Mouse (Mus musculus): ENCODE data around the gene Atp13a2. TPM values are rescaled to one million over a fixed set of nuclear protein-coding genes. Genes with fewer than 3 reads are reported as not detected.

Gene Atp13a2
- polyA plus RNA-seq, 1 experiment from 2014 or later = 41.7 TPM

DNA sequence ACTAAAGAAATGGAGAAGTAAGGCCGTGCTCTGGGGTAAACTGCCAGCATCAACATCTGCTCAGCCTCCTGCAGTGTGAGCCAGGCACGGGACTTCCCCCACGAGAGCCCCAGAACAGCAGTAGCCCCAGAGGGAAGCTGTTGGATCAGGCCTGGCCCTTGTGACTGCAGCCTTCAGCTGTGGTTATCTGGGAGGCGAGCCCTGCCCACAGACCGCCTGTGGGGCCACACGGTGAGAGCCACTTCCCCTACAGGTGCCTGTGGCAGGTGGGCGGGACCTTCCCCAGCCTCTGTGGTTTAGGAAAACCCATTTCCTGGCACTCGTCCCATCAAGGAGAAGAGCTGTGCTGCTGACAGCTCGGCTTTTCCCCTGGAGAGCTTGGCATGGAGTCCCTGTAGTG, 3.2 kb upstream of the Atp13a2 start:
- peak; percentile 82 for ATAC-seq (ENCODE audit: insufficient read depth, low FRiP score)
- Histone ChIP-seq H3K27me3 (ENCODE audit: control insufficient read depth, insufficient read depth, low read length) (no peaks in the 10 kb centered on the region), H3K4me1 (ENCODE audit: control insufficient read depth, insufficient read depth, low read length) (peaks cover 24% of the 10 kb centered on the region), H3K9me3 (replicated peaks; ENCODE audit: control insufficient read depth, low read length) (0 out of 2 replicates have a peak, but pooled peaks cover 3% of the 10 kb centered on the region), H3K36me3 (ENCODE audit: control insufficient read depth, insufficient read depth, low read length) (peaks cover 8% of the 10 kb centered on the region; the same call in 1 of the 2 replicates), H3K27ac (ENCODE audit: low read length) (peak overlapping the region; percentile 92), H3K9ac (ENCODE audit: low read length) (peak overlapping the region; percentile 50), H3K4me3 (replicated peaks; ENCODE audit: low read length) (no peak overlapping the region), H3K4me2 (ENCODE audit: low read depth, low read length) (peak overlapping the region; percentile 12; the same call in 1 of the 2 replicates)
- WGBS = 9% methylated on average over 9 of the region's 9 CpGs

DNA sequence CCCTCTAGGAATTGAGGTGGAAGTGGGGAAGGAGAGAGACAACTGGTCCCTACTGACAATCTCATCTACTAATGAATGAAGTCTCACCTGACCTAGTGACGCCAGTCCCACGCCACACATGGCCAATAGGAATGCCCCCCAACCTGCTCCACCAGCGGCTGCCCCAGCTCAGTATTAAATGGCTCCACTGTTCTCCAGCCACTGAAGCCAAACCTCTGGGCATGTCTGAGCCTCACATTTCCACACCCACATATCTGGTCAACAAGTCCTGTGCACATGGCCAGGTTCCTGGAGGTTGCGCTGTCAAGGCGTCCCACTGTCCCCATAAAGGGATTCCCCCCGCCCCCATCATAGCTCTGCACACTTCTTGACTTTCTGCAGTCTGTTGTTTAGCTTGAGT, 2.1 kb upstream of the Atp13a2 start:
- H3K27me3 ChIP-seq (ENCODE audit: control insufficient read depth, insufficient read depth, low read length) = no peaks in the 10 kb centered on the region
- H3K4me1 ChIP-seq (ENCODE audit: control insufficient read depth, insufficient read depth, low read length) = peaks cover 31% of the 10 kb centered on the region
- H3K9me3 ChIP-seq (replicated peaks; ENCODE audit: control insufficient read depth, low read length) = 0 out of 2 replicates have a peak, but pooled peaks cover 3% of the 10 kb centered on the region
- H3K9ac ChIP-seq (ENCODE audit: low read length) = no peak overlapping the region
- 0 out of 2 replicates have a peak, but pooled peaks cover under 1% of the 10 kb centered on the region for H3K36me3 ChIP-seq (ENCODE audit: control insufficient read depth, insufficient read depth, low read length)
- WGBS = 80% methylated on average over 6 of the region's 6 CpGs
- ATAC-seq (ENCODE audit: insufficient read depth, low FRiP score) = no peak
- 0 out of 2 replicates have a peak overlapping the region, but pooled peaks have one; percentile 18 for H3K27ac ChIP-seq (ENCODE audit: low read length)
- no peak overlapping the region for H3K4me2 ChIP-seq (ENCODE audit: low read depth, low read length)
- no peak overlapping the region for H3K4me3 ChIP-seq (replicated peaks; ENCODE audit: low read length)

DNA sequence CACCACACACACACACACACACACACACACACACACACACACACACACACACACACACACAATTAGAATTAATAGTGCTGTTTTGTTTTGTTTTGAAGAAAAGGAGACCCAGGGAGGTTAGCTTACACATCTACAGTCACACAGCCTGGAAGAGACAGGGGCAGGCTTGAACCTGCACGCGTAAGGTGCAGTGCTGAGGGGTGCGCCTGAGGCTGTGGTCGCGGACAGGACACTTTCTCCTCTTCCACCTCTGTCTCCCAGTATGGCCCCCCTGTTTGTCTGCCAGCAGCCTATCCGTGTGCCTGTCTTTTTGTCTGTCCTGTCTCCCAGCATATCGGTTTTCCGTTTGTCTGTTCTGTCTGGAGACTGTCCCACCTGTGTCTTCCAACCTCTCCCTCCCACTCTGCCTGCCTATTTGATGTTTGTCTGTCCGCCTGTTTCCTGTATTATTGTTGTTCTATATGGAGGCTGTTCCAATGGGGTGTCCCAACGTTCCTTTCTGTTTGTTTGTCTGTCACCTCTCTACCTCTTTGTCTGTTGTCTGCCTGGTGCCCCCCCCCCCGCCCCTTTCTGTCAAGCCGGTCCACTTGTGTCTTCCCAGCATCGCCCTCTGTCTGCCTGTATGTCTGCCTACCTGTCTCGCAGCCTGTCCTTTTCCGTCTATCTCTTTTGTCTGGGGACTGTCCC, 506 bp upstream of the Atp13a2 start:
- WGBS = 29% methylated on average over 15 of the region's 15 CpGs
- Histone ChIP-seq H3K36me3 (ENCODE audit: control insufficient read depth, insufficient read depth, low read length) (no peaks in the 10 kb centered on the region), H3K4me1 (ENCODE audit: control insufficient read depth, insufficient read depth, low read length) (peaks cover 34% of the 10 kb centered on the region), H3K9me3 (replicated peaks; ENCODE audit: control insufficient read depth, low read length) (0 out of 2 replicates have a peak, but pooled peaks cover 3% of the 10 kb centered on the region), H3K27ac (ENCODE audit: low read length) (no peak overlapping the region), H3K9ac (ENCODE audit: low read length) (peak overlapping the region; percentile 90), H3K27me3 (ENCODE audit: control insufficient read depth, insufficient read depth, low read length) (no peaks in the 10 kb centered on the region), H3K4me3 (replicated peaks; ENCODE audit: low read length) (peak overlapping the region; percentile 93), H3K4me2 (ENCODE audit: low read depth, low read length) (peak overlapping the region; percentile 78)
- ATAC-seq (ENCODE audit: insufficient read depth, low FRiP score) = no peak

DNA sequence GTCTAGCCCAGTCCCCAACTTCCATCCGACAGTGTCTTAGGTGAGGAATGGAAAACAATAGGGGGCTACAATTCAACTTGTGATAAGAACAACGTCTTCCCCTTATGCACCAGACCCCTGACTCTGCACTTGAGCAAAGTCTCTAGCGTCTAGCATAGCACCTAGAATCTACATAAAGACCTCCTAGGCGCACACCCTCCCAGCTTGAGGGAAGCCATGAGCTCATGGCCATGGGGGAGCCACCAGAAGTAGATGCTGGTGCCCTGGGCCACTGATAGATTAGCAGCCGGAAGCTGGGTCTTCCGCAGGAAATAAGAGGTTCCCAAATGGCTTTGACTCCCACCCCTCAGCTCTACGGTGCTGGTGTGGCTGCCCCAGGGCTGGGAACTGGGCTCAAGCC, 803 bp downstream of the Atp13a2 start:
- WGBS = 28% methylated on average over 7 of the region's 7 CpGs
- no peaks in the 10 kb centered on the region for H3K9me3 ChIP-seq (replicated peaks; ENCODE audit: control insufficient read depth, low read length)
- no peak for ATAC-seq (ENCODE audit: insufficient read depth, low FRiP score)

DNA sequence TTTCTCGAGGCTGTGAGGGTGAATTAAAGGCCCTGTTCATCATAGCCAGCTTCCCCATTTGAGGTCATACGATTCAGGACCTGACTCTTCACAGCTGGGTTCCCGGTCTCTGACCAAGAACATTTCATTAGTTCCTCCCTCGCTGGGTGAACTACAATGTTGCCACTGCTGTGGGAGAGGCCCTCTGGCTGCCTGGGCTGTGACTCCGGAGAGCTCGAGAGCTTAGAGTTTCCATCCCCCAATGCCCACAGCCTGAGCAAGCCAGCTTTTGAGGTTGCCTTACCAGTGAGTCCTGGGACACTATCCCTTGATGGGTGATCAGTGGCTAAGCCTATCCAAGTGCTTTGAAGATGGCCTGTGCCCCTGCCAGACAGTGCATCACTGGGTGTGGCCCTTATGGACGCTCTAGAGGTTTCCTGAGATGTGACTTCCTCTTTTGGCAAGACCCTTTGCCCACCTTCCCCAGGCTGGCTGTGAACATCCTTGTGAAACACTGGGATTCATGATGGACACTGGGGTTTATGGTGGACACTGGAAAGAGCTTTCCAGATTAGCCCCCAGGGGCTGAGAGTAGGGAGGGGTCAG, 2.1 kb downstream of the Atp13a2 start:
- H3K27me3 ChIP-seq (ENCODE audit: control insufficient read depth, insufficient read depth, low read length) = no peaks in the 10 kb centered on the region
- H3K27ac ChIP-seq (ENCODE audit: low read length) = no peak overlapping the region
- ATAC-seq (ENCODE audit: insufficient read depth, low FRiP score) = no peak
- H3K9ac ChIP-seq (ENCODE audit: low read length) = no peak overlapping the region
- peaks cover 24% of the 10 kb centered on the region for H3K4me1 ChIP-seq (ENCODE audit: control insufficient read depth, insufficient read depth, low read length)
- H3K36me3 ChIP-seq (ENCODE audit: control insufficient read depth, insufficient read depth, low read length) = peaks cover 5% of the 10 kb centered on the region; the same call in 1 of the 2 replicates
- H3K4me2 ChIP-seq (ENCODE audit: low read depth, low read length) = no peak overlapping the region
- WGBS = 60% methylated on average over 7 of the region's 7 CpGs
- H3K9me3 ChIP-seq (replicated peaks; ENCODE audit: control insufficient read depth, low read length) = no peaks in the 10 kb centered on the region
- H3K4me3 ChIP-seq (replicated peaks; ENCODE audit: low read length) = no peak overlapping the region

More for the DNA sequence above, 803 bp downstream of the Atp13a2 start:
- Histone ChIP-seq H3K4me2 (ENCODE audit: low read depth, low read length) (peak overlapping the region; percentile 78), H3K4me1 (ENCODE audit: control insufficient read depth, insufficient read depth, low read length) (peaks cover 34% of the 10 kb centered on the region), H3K36me3 (ENCODE audit: control insufficient read depth, insufficient read depth, low read length) (no peaks in the 10 kb centered on the region), H3K27ac (ENCODE audit: low read length) (no peak overlapping the region), H3K4me3 (replicated peaks; ENCODE audit: low read length) (peak overlapping the region; percentile 93), H3K9ac (ENCODE audit: low read length) (peak overlapping the region; percentile 90), H3K27me3 (ENCODE audit: control insufficient read depth, insufficient read depth, low read length) (no peaks in the 10 kb centered on the region)

DNA sequence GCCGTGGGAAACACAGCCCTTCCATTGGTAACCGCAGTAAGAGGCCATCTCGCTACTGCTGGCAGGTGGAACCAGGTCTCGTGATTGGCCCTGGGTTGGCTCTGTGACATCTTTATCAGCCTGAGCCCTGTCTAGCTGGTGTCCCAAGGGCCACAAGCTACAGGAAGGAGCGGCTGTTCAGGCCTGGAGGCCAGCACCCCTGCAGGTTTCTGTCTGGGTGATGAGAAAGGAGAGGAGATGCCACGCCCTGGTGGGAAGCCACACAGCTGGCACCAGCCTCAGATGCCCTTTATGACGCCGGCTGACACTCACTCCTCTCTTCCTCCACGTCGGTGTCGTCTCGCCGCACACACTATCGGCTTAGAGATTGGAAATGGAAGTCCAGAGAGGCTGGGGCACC, 2.8 kb downstream of the Atp13a2 start:
- no peak for ATAC-seq (ENCODE audit: insufficient read depth, low FRiP score)
- peaks cover 5% of the 10 kb centered on the region; the same call in 1 of the 2 replicates for H3K36me3 ChIP-seq (ENCODE audit: control insufficient read depth, insufficient read depth, low read length)
- no peak overlapping the region for H3K27ac ChIP-seq (ENCODE audit: low read length)
- no peak overlapping the region for H3K9ac ChIP-seq (ENCODE audit: low read length)
- no peak overlapping the region for H3K4me3 ChIP-seq (replicated peaks; ENCODE audit: low read length)
- H3K9me3 ChIP-seq (replicated peaks; ENCODE audit: control insufficient read depth, low read length) = no peaks in the 10 kb centered on the region
- H3K4me1 ChIP-seq (ENCODE audit: control insufficient read depth, insufficient read depth, low read length) = peaks cover 19% of the 10 kb centered on the region
- 91% methylated on average over 14 of the region's 14 CpGs for WGBS
- no peaks in the 10 kb centered on the region for H3K27me3 ChIP-seq (ENCODE audit: control insufficient read depth, insufficient read depth, low read length)
- no peak overlapping the region for H3K4me2 ChIP-seq (ENCODE audit: low read depth, low read length)

DNA sequence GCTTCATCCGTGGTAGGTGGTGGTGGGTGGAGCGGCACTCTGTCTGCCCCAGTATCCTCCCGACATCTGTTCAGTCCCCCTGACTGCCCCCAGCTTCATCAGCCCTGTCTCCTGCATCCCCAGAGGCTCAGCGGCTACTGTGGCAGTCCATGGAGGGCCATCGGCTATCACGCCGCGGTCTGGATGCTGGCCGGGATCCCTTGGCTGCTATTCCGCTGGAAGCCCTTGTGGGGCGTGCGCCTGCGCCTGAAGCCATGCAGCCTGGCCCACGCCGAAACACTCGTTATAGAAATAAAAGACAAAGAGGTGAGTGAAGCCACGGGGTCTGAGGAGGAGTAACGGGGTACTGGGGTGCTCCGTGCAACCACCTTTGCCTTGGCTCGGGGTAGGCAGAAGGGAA, 5.5 kb downstream of the Atp13a2 start:
- Histone ChIP-seq H3K4me1 (ENCODE audit: control insufficient read depth, insufficient read depth, low read length) (peaks cover 19% of the 10 kb centered on the region), H3K4me2 (ENCODE audit: low read depth, low read length) (no peak overlapping the region), H3K9ac (ENCODE audit: low read length) (no peak overlapping the region), H3K36me3 (ENCODE audit: control insufficient read depth, insufficient read depth, low read length) (peaks cover 17% of the 10 kb centered on the region), H3K4me3 (replicated peaks; ENCODE audit: low read length) (no peak overlapping the region), H3K27me3 (ENCODE audit: control insufficient read depth, insufficient read depth, low read length) (no peaks in the 10 kb centered on the region), H3K27ac (ENCODE audit: low read length) (no peak overlapping the region), H3K9me3 (replicated peaks; ENCODE audit: control insufficient read depth, low read length) (no peaks in the 10 kb centered on the region)
- 87% methylated on average over 20 of the region's 20 CpGs for WGBS
- ATAC-seq (ENCODE audit: insufficient read depth, low FRiP score) = no peak

DNA sequence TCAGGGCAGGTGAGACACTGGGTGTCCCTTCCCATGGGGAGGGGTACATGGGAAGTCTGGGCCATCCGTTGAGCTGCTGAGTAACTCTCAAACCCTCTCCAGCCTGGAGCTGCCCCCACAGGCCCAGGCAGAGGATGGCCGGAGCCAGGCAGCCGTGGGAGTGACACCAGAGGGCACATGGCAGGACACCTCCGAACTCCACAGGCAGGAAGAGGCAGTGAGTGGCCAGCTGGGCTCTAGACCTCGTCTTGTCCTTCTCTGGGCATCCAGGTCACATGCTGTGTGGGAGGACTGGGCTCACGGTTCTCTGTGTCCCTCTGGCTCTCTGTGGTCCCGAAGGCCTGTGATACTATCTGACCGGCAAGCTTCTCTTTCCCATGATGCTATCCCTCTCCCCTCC, 7.2 kb downstream of the Atp13a2 start:
- H3K36me3 ChIP-seq (ENCODE audit: control insufficient read depth, insufficient read depth, low read length) = peaks cover 24% of the 10 kb centered on the region

DNA sequence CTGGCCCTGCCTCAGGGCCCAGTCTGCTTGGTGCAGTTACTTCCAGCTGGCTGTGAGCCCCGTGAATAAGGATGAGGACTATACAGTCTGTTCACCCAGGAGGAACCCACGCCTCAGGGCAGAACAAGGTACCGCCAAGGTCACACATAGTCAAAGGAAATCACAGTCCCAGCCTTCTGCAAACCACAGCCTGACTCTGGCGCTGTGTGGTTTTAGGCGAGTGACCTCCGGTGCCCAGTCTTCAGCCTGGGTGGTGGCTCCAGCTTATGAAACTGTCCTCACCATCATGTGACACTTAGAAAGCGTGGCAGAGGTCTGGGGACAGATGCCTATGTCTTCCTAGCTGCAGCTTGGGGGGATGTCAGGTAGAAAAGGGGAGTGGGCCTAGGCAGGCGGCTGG, 9.1 kb downstream of the Atp13a2 start:
- 92% methylated on average over 8 of the region's 8 CpGs for WGBS

More for the DNA sequence above, 7.2 kb downstream of the Atp13a2 start:
- Histone ChIP-seq H3K9ac (ENCODE audit: low read length) (no peak overlapping the region), H3K9me3 (replicated peaks; ENCODE audit: control insufficient read depth, low read length) (no peaks in the 10 kb centered on the region), H3K4me2 (ENCODE audit: low read depth, low read length) (no peak overlapping the region), H3K4me1 (ENCODE audit: control insufficient read depth, insufficient read depth, low read length) (peaks cover 5% of the 10 kb centered on the region; the same call in 1 of the 2 replicates), H3K4me3 (replicated peaks; ENCODE audit: low read length) (no peak overlapping the region), H3K27me3 (ENCODE audit: control insufficient read depth, insufficient read depth, low read length) (no peaks in the 10 kb centered on the region), H3K27ac (ENCODE audit: low read length) (no peak overlapping the region)
- ATAC-seq (ENCODE audit: insufficient read depth, low FRiP score) = no peak
- WGBS = 81% methylated on average over 8 of the region's 8 CpGs

More for the DNA sequence above, 9.1 kb downstream of the Atp13a2 start:
- Histone ChIP-seq H3K4me2 (ENCODE audit: low read depth, low read length) (no peak overlapping the region), H3K36me3 (ENCODE audit: control insufficient read depth, insufficient read depth, low read length) (peaks cover 24% of the 10 kb centered on the region), H3K9ac (ENCODE audit: low read length) (no peak overlapping the region), H3K4me3 (replicated peaks; ENCODE audit: low read length) (no peak overlapping the region), H3K27me3 (ENCODE audit: control insufficient read depth, insufficient read depth, low read length) (no peaks in the 10 kb centered on the region), H3K27ac (ENCODE audit: low read length) (no peak overlapping the region), H3K4me1 (ENCODE audit: control insufficient read depth, insufficient read depth, low read length) (no peaks in the 10 kb centered on the region), H3K9me3 (replicated peaks; ENCODE audit: control insufficient read depth, low read length) (no peaks in the 10 kb centered on the region)
- ATAC-seq (ENCODE audit: insufficient read depth, low FRiP score) = no peak
